Comparison of ENCODE assay signal across 8 mouse cellular contexts in genomic region chr5:45857254-45858011, GRCm38 (mm10). TPM values are rescaled to one million over a fixed set of nuclear protein-coding genes. Genes with fewer than 3 reads are reported as not detected.
DNase-seq lines count a peak whose midpoint lies in the region; ATAC-seq lines count a peak whose summit lies in the region.

Gene Lcorl (minus strand): TSS chr5:45857615.

- peak within 1 kb of the TSS; percentile 98 for H3K27ac ChIP-seq in hindbrain, embryonic 15.5 days (replicated peaks)

- under 1% methylated on average over 55 of the region's 79 CpGs for WGBS in hindbrain, embryonic 15.5 days

- no peaks in the 10 kb centered on the region for H3K9me3 ChIP-seq in hindbrain, embryonic 15.5 days

- H3K4me1 ChIP-seq in hindbrain, embryonic 15.5 days (replicated peaks): peaks cover 6% of the 10 kb centered on the region

- no peaks in the 10 kb centered on the region for H3K36me3 ChIP-seq in hindbrain, embryonic 15.5 days

- H3K4me3 ChIP-seq in hindbrain, embryonic 15.5 days: peak within 1 kb of the TSS; percentile 86

- peak within 1 kb of the TSS; percentile 84 for H3K9ac ChIP-seq in hindbrain, embryonic 15.5 days

- no peaks in the 10 kb centered on the region for H3K27me3 ChIP-seq in hindbrain, embryonic 15.5 days

- peak; percentile 95 for DNase-seq in T-cell, adult 2 months (ENCODE audit: low spot score)
- peak; percentile 93 to 94 for DNase-seq in cerebellum, postnatal 36 days
- DNase-seq in frontal cortex, postnatal 36 days (ENCODE audit: low spot score in 2 of 2): peak; percentile 95 to 96
- DNase-seq in left cerebral cortex, adult 11 months (ENCODE audit: low spot score): peak; percentile 92
- DNase-seq in lung, postnatal 4 days: peak; percentile 95 to 97
- DNase-seq in retina, postnatal 7 days (ENCODE audit: low read depth, low spot score): peak; percentile 94
- DNase-seq in urinary bladder, adult 2 months (ENCODE audit: low spot score): peak; percentile 84

- H3K4me2 ChIP-seq in hindbrain, embryonic 15.5 days: peak within 1 kb of the TSS; percentile 82

- peak; percentile 98 for ATAC-seq in hindbrain, embryonic 15.5 days (ENCODE audit: low FRiP score, low read depth)

RNA-seq across cellular contexts. Expression of gene Lcorl, which starts in this region (rescaled TPM):
- 40.3 and 51.2 TPM in 2 replicates for polyA plus RNA-seq in hindbrain, embryonic 15.5 days (2015; fragmentation: Nextera tagmentation; extraction: Ambion mirVana)
- polyA plus RNA-seq in urinary bladder, adult 2 months (2012; rRNA removed): 5.8 and 6.0 TPM in 2 replicates

Comparison
In these comparisons a context has a peak if more than half of its experiments do, and no peak if none do; other contexts are left out.
1. Peak in every context shown above with its lines: DNase-seq, ATAC-seq, H3K4me3 ChIP-seq and H3K27ac ChIP-seq.